Mouse (Mus musculus): ENCODE measurements at regions not wholly inside any gene's neighbourhood (a gene's known extent, or its start where the extent isn't known, plus 50 kb on each side); places are given as distances from the start of the nearest gene placed in this dataset.

DNA sequence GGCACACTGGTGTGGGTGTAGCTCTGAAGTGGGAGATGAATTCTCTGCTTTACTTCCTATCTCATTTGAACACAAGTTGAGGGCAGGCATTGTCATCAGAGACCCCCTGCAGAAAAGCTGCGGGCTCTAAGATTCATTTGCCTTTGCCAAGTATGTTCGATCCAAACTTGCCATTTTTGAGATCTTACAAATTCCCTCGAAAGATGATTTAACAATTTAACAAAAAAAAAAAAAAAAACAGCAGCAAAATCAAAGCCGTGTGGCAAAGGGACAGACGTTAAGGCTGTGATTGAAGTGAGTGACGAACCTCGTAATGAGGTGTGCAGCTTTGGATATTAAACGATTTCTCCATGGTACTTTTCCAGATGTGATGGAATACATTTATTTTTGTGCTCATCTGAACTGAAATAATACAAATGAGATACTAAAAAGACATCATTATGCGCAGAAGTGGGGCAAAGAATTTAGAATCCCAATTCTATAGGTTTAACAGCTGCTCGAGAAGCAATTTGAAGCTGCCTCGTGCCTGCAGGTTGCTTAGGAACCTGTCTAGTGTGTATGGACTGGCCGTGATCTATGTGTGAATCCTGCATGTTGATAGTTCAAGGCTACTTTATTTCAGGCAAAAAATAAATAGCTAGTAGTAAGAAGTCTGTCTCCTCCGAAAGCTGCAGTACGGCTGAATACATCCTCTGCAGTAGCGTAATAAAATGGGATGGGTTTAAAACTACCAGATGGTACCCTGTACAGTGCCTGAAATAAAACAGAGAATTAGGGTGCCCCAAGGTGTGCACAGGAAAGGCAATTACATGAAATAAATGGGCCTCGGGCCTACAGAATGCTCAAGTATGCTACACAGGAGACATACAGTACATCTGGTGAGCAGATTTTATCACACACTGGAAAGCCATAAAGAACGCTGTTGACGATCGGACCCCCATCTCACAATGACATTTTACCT is 393.0 kb upstream of the Hnrnpa3 start:
- Histone ChIP-seq H3K4me2 (replicated peaks) (no peak overlapping the region), H3K4me1 (peaks cover 17% of the 10 kb centered on the region), H3K27ac (no peak overlapping the region), H3K36me3 (no peaks in the 10 kb centered on the region), H3K9me3 (no peaks in the 10 kb centered on the region), H3K9ac (no peak overlapping the region), H3K27me3 (replicated peaks) (no peaks in the 10 kb centered on the region), H3K4me3 (no peak overlapping the region)
- WGBS, result 56% methylated on average over 19 of the region's 19 CpGs
- ATAC-seq (ENCODE audit: low FRiP score, low read depth), result peak; percentile 29; the same call in 1 of the 2 replicates

DNA sequence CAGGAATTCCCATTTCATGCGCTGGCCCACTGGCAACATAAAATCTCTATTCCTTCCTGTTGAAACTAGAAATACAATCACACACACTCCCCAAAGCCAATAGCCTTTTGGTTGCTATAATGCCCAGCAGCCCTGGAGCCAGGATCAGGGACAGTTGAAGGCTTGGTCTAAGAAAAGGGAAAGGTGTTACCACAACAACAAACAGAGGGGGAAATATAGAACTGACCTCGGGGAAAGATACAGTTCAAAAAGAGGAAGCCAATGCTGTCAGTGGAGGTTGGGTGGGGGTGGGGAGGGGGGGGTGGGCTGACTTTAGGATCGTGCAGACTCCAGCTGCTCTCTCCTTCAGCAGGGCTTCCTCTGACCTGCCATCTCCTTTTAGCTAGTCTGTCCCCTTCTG is 391.1 kb upstream of the Hnrnpa3 start:
- no peak overlapping the region for H3K4me3 ChIP-seq
- no peak overlapping the region for H3K9ac ChIP-seq
- 79% methylated on average over 3 of the region's 3 CpGs for WGBS
- H3K4me2 ChIP-seq (replicated peaks), result no peak overlapping the region
- H3K9me3 ChIP-seq, result no peaks in the 10 kb centered on the region
- H3K27ac ChIP-seq, result no peak overlapping the region
- H3K36me3 ChIP-seq, result no peaks in the 10 kb centered on the region
- ATAC-seq (ENCODE audit: low FRiP score, low read depth), result no peak
- no peaks in the 10 kb centered on the region for H3K27me3 ChIP-seq (replicated peaks)
- peaks cover 17% of the 10 kb centered on the region for H3K4me1 ChIP-seq

GRCm38 (mm10) chr2:75269446-75269845 is 389.6 kb upstream of the Hnrnpa3 start:
- ATAC-seq (ENCODE audit: low FRiP score, low read depth), result peak; percentile 50; the same call in 1 of the 2 replicates
- H3K4me3 ChIP-seq, result no peak overlapping the region
- no peaks in the 10 kb centered on the region for H3K27me3 ChIP-seq (replicated peaks)
- H3K9ac ChIP-seq, result no peak overlapping the region
- H3K4me2 ChIP-seq (replicated peaks), result peak overlapping the region; percentile 16; the same call in 1 of the 2 replicates
- peaks cover 17% of the 10 kb centered on the region for H3K4me1 ChIP-seq
- H3K36me3 ChIP-seq, result no peaks in the 10 kb centered on the region
- 41% methylated on average over 8 of the region's 8 CpGs for WGBS
- no peaks in the 10 kb centered on the region for H3K9me3 ChIP-seq
- H3K27ac ChIP-seq, result no peak overlapping the region

- no peak overlapping the region for H3K4me3 ChIP-seq
- H3K9ac ChIP-seq, result no peak overlapping the region
- no peaks in the 10 kb centered on the region for H3K9me3 ChIP-seq
- no peak for ATAC-seq (ENCODE audit: low FRiP score, low read depth)
- H3K36me3 ChIP-seq, result no peaks in the 10 kb centered on the region
- no peaks in the 10 kb centered on the region for H3K27me3 ChIP-seq (replicated peaks)
- H3K4me2 ChIP-seq (replicated peaks), result no peak overlapping the region
- no peak overlapping the region for H3K27ac ChIP-seq
- 85% methylated on average over 4 of the region's 4 CpGs for WGBS
- H3K4me1 ChIP-seq, result peaks cover 14% of the 10 kb centered on the region
Observed at GRCm38 (mm10) chr2:75270115-75270514, 388.9 kb upstream of the Hnrnpa3 start.

- Histone ChIP-seq H3K9ac (no peak overlapping the region), H3K4me2 (replicated peaks) (no peak overlapping the region), H3K4me3 (no peak overlapping the region), H3K36me3 (no peaks in the 10 kb centered on the region), H3K27me3 (replicated peaks) (no peaks in the 10 kb centered on the region), H3K27ac (no peak overlapping the region), H3K9me3 (no peaks in the 10 kb centered on the region), H3K4me1 (no peaks in the 10 kb centered on the region)
- 96% methylated on average over 1 of the region's 1 CpGs for WGBS
- no peak for ATAC-seq (ENCODE audit: low FRiP score, low read depth)
Observed at GRCm38 (mm10) chr2:75287900-75288299, 371.2 kb upstream of the Hnrnpa3 start.

DNA sequence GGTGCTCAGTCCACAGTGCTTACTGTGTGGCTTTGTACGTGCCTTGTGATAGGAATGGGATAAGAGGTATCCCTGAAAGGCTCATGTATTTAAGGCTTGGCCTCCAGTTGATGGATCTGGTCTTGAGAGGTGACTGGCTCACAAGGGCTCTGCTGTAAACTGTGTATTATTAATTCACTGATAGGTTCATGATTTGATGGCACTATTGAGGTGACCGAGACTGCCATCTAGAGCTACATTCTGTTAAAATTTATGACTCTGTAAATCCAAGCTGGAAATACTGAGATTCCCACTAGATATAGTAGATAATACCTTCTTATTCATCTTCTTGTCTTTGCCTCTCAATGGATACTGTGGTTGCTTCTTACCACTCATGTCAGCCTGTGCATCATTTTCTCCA is 367.4 kb upstream of the Hnrnpa3 start:
- 84% methylated on average over 2 of the region's 2 CpGs for WGBS
- no peaks in the 10 kb centered on the region for H3K4me1 ChIP-seq
- no peak overlapping the region for H3K9ac ChIP-seq
- H3K9me3 ChIP-seq, result no peaks in the 10 kb centered on the region
- no peak overlapping the region for H3K27ac ChIP-seq
- no peak overlapping the region for H3K4me2 ChIP-seq (replicated peaks)
- no peak for ATAC-seq (ENCODE audit: low FRiP score, low read depth)
- H3K36me3 ChIP-seq, result no peaks in the 10 kb centered on the region
- no peak overlapping the region for H3K4me3 ChIP-seq
- no peaks in the 10 kb centered on the region for H3K27me3 ChIP-seq (replicated peaks)

GRCm38 (mm10) chr2:75306821-75307220 is 352.2 kb upstream of the Hnrnpa3 start:
- Histone ChIP-seq H3K36me3 (no peaks in the 10 kb centered on the region), H3K27me3 (replicated peaks) (no peaks in the 10 kb centered on the region), H3K4me2 (replicated peaks) (no peak overlapping the region), H3K4me3 (no peak overlapping the region), H3K27ac (no peak overlapping the region), H3K4me1 (no peaks in the 10 kb centered on the region; the same call in 1 of the 2 replicates), H3K9me3 (no peaks in the 10 kb centered on the region), H3K9ac (no peak overlapping the region)
- no peak for ATAC-seq (ENCODE audit: low FRiP score, low read depth)
- WGBS, result 80% methylated on average over 3 of the region's 3 CpGs

- H3K27me3 ChIP-seq (replicated peaks), result no peaks in the 10 kb centered on the region
- WGBS, result 34% methylated on average over 4 of the region's 4 CpGs
- no peak overlapping the region for H3K9ac ChIP-seq
- no peaks in the 10 kb centered on the region for H3K36me3 ChIP-seq
- H3K4me1 ChIP-seq, result peaks cover 9% of the 10 kb centered on the region
- ATAC-seq (ENCODE audit: low FRiP score, low read depth), result no peak
- no peaks in the 10 kb centered on the region for H3K9me3 ChIP-seq
- no peak overlapping the region for H3K4me2 ChIP-seq (replicated peaks)
- H3K4me3 ChIP-seq, result no peak overlapping the region
- no peak overlapping the region for H3K27ac ChIP-seq
Observed at GRCm38 (mm10) chr2:75311191-75311590, 347.9 kb upstream of the Hnrnpa3 start.

- Histone ChIP-seq H3K9me3 (no peaks in the 10 kb centered on the region), H3K27ac (no peak overlapping the region), H3K9ac (no peak overlapping the region), H3K4me1 (peaks cover 15% of the 10 kb centered on the region), H3K4me3 (no peak overlapping the region), H3K36me3 (no peaks in the 10 kb centered on the region), H3K4me2 (replicated peaks) (0 out of 2 replicates have a peak overlapping the region, but pooled peaks have one; percentile 20), H3K27me3 (replicated peaks) (no peaks in the 10 kb centered on the region)
- WGBS, result 15% methylated on average over 7 of the region's 7 CpGs
- no peak for ATAC-seq (ENCODE audit: low FRiP score, low read depth)
Observed at GRCm38 (mm10) chr2:75312246-75312645, 346.8 kb upstream of the Hnrnpa3 start.

DNA sequence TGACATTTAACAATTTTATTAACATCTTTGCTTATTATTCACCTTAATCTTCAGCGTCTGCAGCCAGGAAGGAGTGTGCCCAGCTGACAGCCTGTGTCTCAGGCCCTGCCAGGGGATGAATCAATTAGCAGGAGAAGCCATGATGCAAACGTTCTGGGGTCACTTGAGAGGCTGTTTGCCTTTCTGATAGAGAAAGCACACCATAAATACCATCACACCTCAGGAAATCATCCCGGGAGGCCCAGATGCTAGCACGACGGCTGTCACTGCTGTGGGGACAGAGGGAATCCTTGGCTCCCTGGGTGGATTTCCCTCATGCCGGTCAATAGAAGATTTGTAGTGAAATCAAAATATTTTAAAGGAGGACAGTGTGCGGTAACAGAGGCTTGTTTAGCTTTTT is 343.7 kb upstream of the Hnrnpa3 start:
- WGBS, result 22% methylated on average over 7 of the region's 7 CpGs
- Histone ChIP-seq H3K9ac (no peak overlapping the region), H3K27me3 (replicated peaks) (no peaks in the 10 kb centered on the region), H3K27ac (0 out of 2 replicates have a peak overlapping the region, but pooled peaks have one; percentile 0), H3K9me3 (no peaks in the 10 kb centered on the region), H3K4me1 (peaks cover 15% of the 10 kb centered on the region), H3K4me3 (no peak overlapping the region), H3K4me2 (replicated peaks) (no peak overlapping the region), H3K36me3 (no peaks in the 10 kb centered on the region)
- no peak for ATAC-seq (ENCODE audit: low FRiP score, low read depth)

GRCm38 (mm10) chr2:75318190-75318589 is 340.9 kb upstream of the Hnrnpa3 start:
- ATAC-seq (ENCODE audit: low FRiP score, low read depth), result no peak

DNA sequence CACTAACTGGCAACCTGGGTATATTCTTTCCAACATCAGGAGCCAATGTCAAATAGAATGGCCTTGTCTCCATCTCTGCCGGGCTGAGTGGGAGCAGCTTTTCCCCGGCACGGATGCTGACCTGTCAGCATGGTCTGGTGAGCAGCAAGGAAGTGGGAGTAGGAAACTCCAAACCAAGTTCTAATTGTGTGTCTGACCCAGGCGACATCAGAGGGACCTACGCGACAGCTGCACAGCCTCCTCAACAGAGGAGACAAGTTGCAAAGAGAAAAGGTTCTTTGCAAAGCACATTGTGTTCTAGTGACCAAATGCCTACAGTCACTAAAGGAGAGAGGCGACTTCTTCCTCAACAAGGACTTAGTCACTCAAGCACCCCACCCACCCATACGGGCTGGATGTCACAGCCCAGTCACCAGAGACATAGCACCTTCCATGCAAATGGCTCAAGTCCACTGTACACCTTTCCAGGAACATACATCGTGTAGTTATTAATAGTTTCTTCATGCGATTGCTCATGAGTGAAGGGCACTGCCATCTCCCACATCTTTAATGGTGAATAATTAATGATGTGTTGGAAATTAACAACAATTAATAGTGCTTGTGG is 334.8 kb upstream of the Hnrnpa3 start:
- H3K4me1 ChIP-seq, result no peaks in the 10 kb centered on the region
- H3K36me3 ChIP-seq, result no peaks in the 10 kb centered on the region
- H3K27me3 ChIP-seq (replicated peaks), result no peaks in the 10 kb centered on the region
- H3K27ac ChIP-seq, result no peak overlapping the region
- H3K4me3 ChIP-seq, result no peak overlapping the region
- H3K9me3 ChIP-seq, result no peaks in the 10 kb centered on the region
- H3K9ac ChIP-seq, result no peak overlapping the region
- no peak overlapping the region for H3K4me2 ChIP-seq (replicated peaks)
- WGBS, result 91% methylated on average over 10 of the region's 10 CpGs
- ATAC-seq (ENCODE audit: low FRiP score, low read depth), result no peak

More at GRCm38 (mm10) chr2:75318190-75318589, 340.9 kb upstream of the Hnrnpa3 start:
- Histone ChIP-seq H3K4me2 (replicated peaks) (no peak overlapping the region), H3K4me3 (no peak overlapping the region), H3K36me3 (no peaks in the 10 kb centered on the region), H3K9me3 (no peaks in the 10 kb centered on the region), H3K9ac (no peak overlapping the region), H3K27me3 (replicated peaks) (no peaks in the 10 kb centered on the region), H3K4me1 (peaks cover 15% of the 10 kb centered on the region; the same call in 1 of the 2 replicates), H3K27ac (no peak overlapping the region)
- 61% methylated on average over 5 of the region's 5 CpGs for WGBS

Measured in neural tube, embryonic 12.5 days (tissue).